11 mouse cellular contexts compared by ENCODE assay signal in genomic region chr10:111073851-111074430, GRCm38 (mm10).
A peak's percentile ranks its signal among the peaks of the same experiment; 100 is the strongest.
DNase-seq lines count a peak whose midpoint lies in the region.
"Had no signal": no experiment of that assay in that cellular context is flagged by ENCODE, and none has a peak within 500 bp of the region (broad histone marks: within the 10 kb centered on the region; RNA-seq: fewer than 3 reads in every experiment).

No protein-coding gene starts in this region.

- H3K27ac ChIP-seq in brown adipose tissue, adult 24 weeks (replicated peaks; ENCODE audit: low read depth, low read length), result peak overlapping the region; percentile 75

- H3K4me3 ChIP-seq in brown adipose tissue, adult 24 weeks (ENCODE audit: insufficient read depth, low read depth, low read length), result no peak overlapping the region

- H3K4me1 ChIP-seq in brown adipose tissue, adult 24 weeks (ENCODE audit: control insufficient read depth, insufficient read depth, insufficient read length, low read length), result peaks cover 11% of the 10 kb centered on the region

- DNase-seq in adrenal gland, postnatal 14 days, result peak; percentile 29
- DNase-seq in adrenal gland, postnatal 4 days (ENCODE audit: low spot score in 2 of 2), result no peak
- peak; percentile 26 for DNase-seq in heart, postnatal 4 days
- peak; percentile 61 for DNase-seq in lung, postnatal 10 days
- no peak for DNase-seq in cerebellum, postnatal 25 days
- no peak for DNase-seq in neural tube, embryonic 10.5 days (ENCODE audit: extremely low spot score, low spot score)
- no peak for DNase-seq in left cerebral cortex, adult 8-10 months (ENCODE audit: low spot score in 2 of 2)
- DNase-seq: adrenal gland, adult 2 months; cerebellum, adult 8-10 months; thymus, postnatal 4 days had no signal

Comparison
In these comparisons a context has a peak if more than half of its experiments do, and no peak if none do; other contexts are left out.
1. DNase-seq: peak in adrenal gland, postnatal 14 days (single experiment), heart, postnatal 4 days (single experiment) and lung, postnatal 10 days (single experiment); none in adrenal gland, postnatal 4 days (0 of 2), cerebellum, postnatal 25 days (0 of 2), neural tube, embryonic 10.5 days (single experiment) and left cerebral cortex, adult 8-10 months (0 of 2).